Mouse (Mus musculus): Measurements from ENCODE around the gene Ttc26.
"Not testable (repeated sequence)": the region's sequence is repeated elsewhere in the genome, so short reads cannot be mapped to it uniquely, and the experiment has no call there.

The Ttc26 gene

GRCm38 (mm10) chr6:38448295-38448694 is 67.0 kb downstream of the Ttc26 start:
- ATAC-seq (ENCODE audit: insufficient number of reproducible peaks, low FRiP score, low TSS enrichment): no peak

- ATAC-seq (ENCODE audit: insufficient number of reproducible peaks, low FRiP score, low TSS enrichment): no peak
These were observed 71.8 kb downstream of the Ttc26 start for GRCm38 (mm10) chr6:38453049-38453448.

- not testable (repeated sequence) for ATAC-seq (ENCODE audit: insufficient number of reproducible peaks, low FRiP score, low TSS enrichment)
These were observed 75.2 kb downstream of the Ttc26 start for GRCm38 (mm10) chr6:38456425-38456824.

- ATAC-seq (ENCODE audit: insufficient number of reproducible peaks, low FRiP score, low TSS enrichment): no peak
These were observed 76.8 kb downstream of the Ttc26 start for GRCm38 (mm10) chr6:38458075-38458474.

- ATAC-seq (ENCODE audit: insufficient number of reproducible peaks, low FRiP score, low TSS enrichment): no peak
These were observed 88.3 kb downstream of the Ttc26 start for GRCm38 (mm10) chr6:38469591-38469990.

All from cerebellum, adult (tissue).